ENCODE assay signal across 9 mouse cellular contexts in the genomic region with DNA sequence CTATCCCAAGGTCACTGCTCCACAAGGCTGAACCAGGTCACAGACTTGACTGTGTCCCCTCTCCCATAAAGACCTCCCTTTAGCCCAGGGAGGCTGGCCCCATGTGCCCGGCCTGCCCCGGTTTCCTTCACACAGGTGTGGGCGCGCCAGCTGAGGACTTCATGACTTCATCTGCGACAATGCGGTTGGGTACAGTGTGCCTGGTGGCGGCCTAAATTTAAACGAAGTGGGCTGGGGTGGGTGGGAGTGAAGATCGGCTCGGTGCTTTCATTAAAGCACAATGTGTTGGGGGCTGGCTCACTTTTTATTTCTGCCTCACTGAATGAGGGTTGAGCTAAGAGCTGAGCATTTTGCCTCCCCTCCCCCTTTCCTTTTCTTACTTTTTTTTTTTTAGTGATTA.
DNase-seq lines count a peak whose midpoint lies in the region; ATAC-seq lines count a peak whose summit lies in the region.
"Had no signal": no experiment of that assay in that cellular context is flagged by ENCODE, and none has a peak within 500 bp of the region (broad histone marks: within the 10 kb centered on the region; RNA-seq: fewer than 3 reads in every experiment).

No protein-coding gene starts in this region.

- no peak overlapping the region for H3K9ac ChIP-seq in midbrain, embryonic 15.5 days
- H3K9ac ChIP-seq in forebrain, embryonic 15.5 days (replicated peaks): no peak overlapping the region
- H3K9ac ChIP-seq: limb, embryonic 15.5 days had no signal

- ATAC-seq in midbrain, embryonic 15.5 days (replicated peaks): no peak
- ATAC-seq in forebrain, embryonic 15.5 days (replicated peaks): peak; percentile 51; the same call in 1 of the 2 replicates
- ATAC-seq in granulocyte monocyte progenitor cell, adult 5-6 weeks (replicated peaks; ENCODE audit: poor library complexity, severe bottlenecking): no peak

- no peak for DNase-seq in midbrain, embryonic 10.5 days (ENCODE audit: low spot score)
- DNase-seq in layer of hippocampus, postnatal 36 days: peak; percentile 47 to 52
- DNase-seq in retina, postnatal 1 day: peak; percentile 52
- no peak for DNase-seq in B cell, adult 2 months
- DNase-seq in kidney, adult 11 months: no peak

- H3K4me1 ChIP-seq in midbrain, embryonic 10.5 days: peaks cover 37% of the 10 kb centered on the region
- H3K4me1 ChIP-seq in midbrain, embryonic 15.5 days: peaks cover 28% of the 10 kb centered on the region
- H3K4me1 ChIP-seq in forebrain, embryonic 15.5 days: peaks cover 24% of the 10 kb centered on the region

- H3K4me2 ChIP-seq in midbrain, embryonic 15.5 days: no peak overlapping the region
- 0 out of 2 replicates have a peak overlapping the region, but pooled peaks have one; percentile 6 for H3K4me2 ChIP-seq in forebrain, embryonic 15.5 days (replicated peaks)
- H3K4me2 ChIP-seq: limb, embryonic 15.5 days had no signal

- peak overlapping the region; percentile 59 for H3K27ac ChIP-seq in midbrain, embryonic 10.5 days (replicated peaks)
- no peak overlapping the region for H3K27ac ChIP-seq in midbrain, embryonic 15.5 days
- peak overlapping the region; percentile 14; the same call in 1 of the 2 replicates for H3K27ac ChIP-seq in forebrain, embryonic 15.5 days (replicated peaks)
- H3K27ac ChIP-seq: limb, embryonic 15.5 days had no signal

- 84% methylated on average over 10 of the region's 10 CpGs for WGBS in midbrain, embryonic 10.5 days
- WGBS in midbrain, embryonic 15.5 days: 82% methylated on average over 10 of the region's 10 CpGs
- WGBS in forebrain, embryonic 15.5 days: 33% methylated on average over 10 of the region's 10 CpGs

- H3K36me3 ChIP-seq in midbrain, embryonic 10.5 days: peaks cover 8% of the 10 kb centered on the region
- H3K36me3 ChIP-seq in midbrain, embryonic 15.5 days (replicated peaks): no peaks in the 10 kb centered on the region
- no peaks in the 10 kb centered on the region for H3K36me3 ChIP-seq in forebrain, embryonic 15.5 days

- no peaks in the 10 kb centered on the region for H3K27me3 ChIP-seq in midbrain, embryonic 10.5 days (ENCODE audit: low read depth, poor library complexity, severe bottlenecking)
- H3K27me3 ChIP-seq in midbrain, embryonic 15.5 days (replicated peaks): no peaks in the 10 kb centered on the region
- H3K27me3 ChIP-seq in forebrain, embryonic 15.5 days: no peaks in the 10 kb centered on the region
- H3K27me3 ChIP-seq: limb, embryonic 15.5 days had no signal

- peaks cover 4% of the 10 kb centered on the region; the same call in 1 of the 2 replicates for H3K9me3 ChIP-seq in midbrain, embryonic 10.5 days (replicated peaks)
- no peaks in the 10 kb centered on the region for H3K9me3 ChIP-seq in midbrain, embryonic 15.5 days
- no peaks in the 10 kb centered on the region for H3K9me3 ChIP-seq in forebrain, embryonic 15.5 days
- H3K9me3 ChIP-seq: limb, embryonic 15.5 days had no signal

- no peak overlapping the region for H3K4me3 ChIP-seq in midbrain, embryonic 10.5 days
- H3K4me3 ChIP-seq in midbrain, embryonic 15.5 days: no peak overlapping the region
- H3K4me3 ChIP-seq in forebrain, embryonic 15.5 days: no peak overlapping the region
- H3K4me3 ChIP-seq: limb, embryonic 15.5 days had no signal

Comparison
In these comparisons a context has a peak if more than half of its experiments do, and no peak if none do; other contexts are left out.
1. DNase-seq: peak in layer of hippocampus, postnatal 36 days (2 of 2) and retina, postnatal 1 day (single experiment); none in midbrain, embryonic 10.5 days (single experiment), B cell, adult 2 months (0 of 2) and kidney, adult 11 months (single experiment).